Mouse (Mus musculus) limb, embryonic 11.5 days (tissue): ENCODE results near the gene Rac3. TPM values are rescaled to one million over a fixed set of nuclear protein-coding genes. Genes with fewer than 3 reads are reported as not detected.

Experiments
- ATAC-seq: fragments of 200-750 bp; cut with Nextera tagmentation; 2 replicates; pipeline ENCODE4 v1.8.0; 2017; ENCODE audit warnings: low read depth; ENCODE audit not compliant: insufficient number of reproducible peaks, low FRiP score, low TSS enrichment
- DNase-seq: peaks from one replicate; pipeline ENCODE4 v3.0.0-alpha.2; 2015; ENCODE audit warnings: low spot score
- H3K27ac ChIP-seq: fragments of 300-500 bp; sonication (generic); replicated peaks from 2 replicates; pipeline ENCODE4 v1.5.1; 2014; ENCODE audit warnings: low read depth, mild to moderate bottlenecking, low read length
- H3K27me3 ChIP-seq: fragments of 300-500 bp; sonication (generic); 2 replicates; pipeline ENCODE4 v1.6.1; 2014; ENCODE audit warnings: mild to moderate bottlenecking, low read length, mixed read lengths; ENCODE audit not compliant: control insufficient read depth, insufficient read depth
- H3K36me3 ChIP-seq: fragments of 300-500 bp; sonication (generic); 2 replicates; pipeline ENCODE4 v1.6.1; 2014; ENCODE audit warnings: mild to moderate bottlenecking, low read length, moderate library complexity, mixed read lengths; ENCODE audit not compliant: control insufficient read depth, insufficient read depth
- H3K4me1 ChIP-seq: fragments of 300-500 bp; sonication (generic); 2 replicates; pipeline ENCODE4 v1.6.1; 2014; ENCODE audit warnings: low read length, mixed read lengths; ENCODE audit not compliant: control insufficient read depth, insufficient read depth
- H3K4me2 ChIP-seq: fragments of 300-500 bp; sonication (generic); 2 replicates; pipeline ENCODE4 v1.6.1; 2014; ENCODE audit warnings: low read depth, mild to moderate bottlenecking, moderate library complexity; ENCODE audit not compliant: severe bottlenecking
- H3K4me3 ChIP-seq: fragments of 300-500 bp; sonication (generic); 2 replicates; pipeline ENCODE4 v1.5.1; 2014; ENCODE audit warnings: low read depth, low read length
- H3K9ac ChIP-seq: fragments of 300-500 bp; sonication (generic); 2 replicates; pipeline ENCODE4 v1.6.1; 2014; ENCODE audit warnings: mild to moderate bottlenecking, low read length
- H3K9me3 ChIP-seq: fragments of 300-500 bp; sonication (generic); 2 replicates; pipeline ENCODE4 v1.6.1; 2016; ENCODE audit warnings: low read length; ENCODE audit not compliant: control insufficient read depth
- WGBS: fragments of 180-500 bp; shearing (Covaris S2); extraction: QIAGEN DNeasy Blood & Tissue Kit; methylation state at CpG from one replicate; pipeline ENCODE4 v1.1.7; 2014; 5-methylcytosine and 5-hydroxymethylcytosine counted together
- polyA plus RNA-seq: library from polyadenylated mRNA; unstranded; fragments of >200 nt; fragmentation: Nextera tagmentation; extraction: Ambion mirVana; gene quantifications from 2 replicates; pipeline ENCODE4 v1.2.1, GENCODE M21; 2014

The Rac3 gene
- polyA plus RNA-seq, 1 experiment from 2014 or later = 12.8 TPM

- Histone ChIP-seq H3K27me3 (no peaks in the 10 kb centered on the region), H3K4me2 (no peak overlapping the region), H3K36me3 (peaks cover 16% of the 10 kb centered on the region; the same call in 1 of the 2 replicates), H3K27ac (no peak overlapping the region), H3K9me3 (no peaks in the 10 kb centered on the region), H3K9ac (no peak overlapping the region), H3K4me1 (peaks cover 22% of the 10 kb centered on the region), H3K4me3 (no peak overlapping the region)
- 90% methylated on average over 9 of the region's 9 CpGs for WGBS
- DNase-seq = no peak
- ATAC-seq = no peak
These were observed 2.0 kb upstream of the Rac3 start for GRCm38 (mm10) chr11:120719242-120719641.

DNA sequence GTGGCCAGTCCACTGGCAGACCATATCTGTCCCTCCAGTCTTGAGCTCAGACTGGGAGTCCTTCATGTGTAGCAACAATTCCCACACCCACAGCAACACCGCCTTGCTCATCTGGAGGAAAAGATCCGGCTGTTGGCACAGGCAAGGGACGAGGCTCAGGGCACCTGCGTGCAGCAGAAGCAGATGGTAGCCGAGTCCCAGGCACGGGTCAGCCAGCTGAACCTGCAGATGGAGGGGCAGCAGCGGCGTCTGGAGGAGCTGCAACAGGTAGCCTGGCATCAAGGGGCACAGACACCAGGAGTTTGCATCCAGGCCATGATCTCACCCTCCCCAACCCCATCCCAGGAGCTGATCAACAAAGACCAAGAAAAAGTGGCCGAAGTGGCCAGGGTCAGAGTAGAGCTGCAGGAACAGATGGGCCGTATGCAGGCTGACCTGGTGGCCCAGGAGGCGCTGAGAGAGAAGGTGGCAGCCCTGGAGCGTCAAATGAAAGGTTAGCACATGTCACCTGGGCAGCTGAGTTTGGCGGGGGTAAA is 1.4 kb upstream of the Rac3 start:
- ATAC-seq = no peak
- WGBS = 86% methylated on average over 13 of the region's 13 CpGs
- H3K9me3 ChIP-seq = no peaks in the 10 kb centered on the region
- no peak for DNase-seq
- no peak overlapping the region for H3K4me2 ChIP-seq
- no peak overlapping the region for H3K27ac ChIP-seq
- no peaks in the 10 kb centered on the region for H3K27me3 ChIP-seq
- H3K9ac ChIP-seq = no peak overlapping the region
- H3K4me1 ChIP-seq = peaks cover 16% of the 10 kb centered on the region; the same call in 1 of the 2 replicates
- peaks cover 16% of the 10 kb centered on the region; the same call in 1 of the 2 replicates for H3K36me3 ChIP-seq
- H3K4me3 ChIP-seq = no peak overlapping the region

- Histone ChIP-seq H3K27ac (no peak overlapping the region), H3K9me3 (no peaks in the 10 kb centered on the region), H3K4me2 (peak overlapping the region; percentile 97), H3K27me3 (no peaks in the 10 kb centered on the region), H3K4me3 (peak overlapping the region; percentile 58; the same call in 1 of the 2 replicates), H3K36me3 (peaks cover 14% of the 10 kb centered on the region; the same call in 1 of the 2 replicates), H3K4me1 (peaks cover 16% of the 10 kb centered on the region; the same call in 1 of the 2 replicates), H3K9ac (peak overlapping the region; percentile 56)
- peak; percentile 97 for DNase-seq
- no peak for ATAC-seq
- WGBS = 13% methylated on average over 17 of the region's 17 CpGs
These were observed 820 bp upstream of the Rac3 start for GRCm38 (mm10) chr11:120720450-120720849.

DNA sequence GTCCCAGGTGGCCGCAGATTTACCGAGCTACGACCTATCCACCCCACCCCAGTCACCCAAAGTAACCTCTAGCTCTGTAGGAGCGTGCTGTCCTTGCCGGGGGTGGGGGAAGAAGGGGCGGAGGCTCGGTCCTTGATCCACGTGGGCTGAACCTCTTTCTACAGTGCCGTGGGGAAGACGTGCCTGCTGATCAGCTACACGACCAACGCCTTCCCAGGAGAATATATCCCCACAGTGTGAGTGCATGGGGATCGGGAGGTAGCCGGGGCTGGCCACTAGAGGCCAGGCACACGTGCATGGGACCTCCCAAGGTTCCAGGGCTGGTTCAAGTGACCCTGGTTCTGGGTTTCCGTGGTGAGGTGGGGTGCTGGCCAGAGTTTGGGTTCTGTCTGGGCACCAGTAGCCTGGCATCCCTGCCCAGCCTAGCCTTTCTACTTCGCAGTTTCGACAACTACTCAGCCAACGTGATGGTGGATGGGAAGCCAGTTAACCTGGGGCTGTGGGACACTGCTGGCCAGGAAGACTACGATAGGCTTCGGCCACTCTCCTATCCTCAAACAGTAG is 879 bp downstream of the Rac3 start:
- H3K9me3 ChIP-seq = no peaks in the 10 kb centered on the region
- H3K36me3 ChIP-seq = peaks cover 10% of the 10 kb centered on the region; the same call in 1 of the 2 replicates
- WGBS = 21% methylated on average over 21 of the region's 21 CpGs
- peaks cover 16% of the 10 kb centered on the region; the same call in 1 of the 2 replicates for H3K4me1 ChIP-seq
- H3K27ac ChIP-seq = no peak overlapping the region
- DNase-seq (no peak), ATAC-seq (no peak; the same call in 1 of the 2 replicates)
- peak overlapping the region; percentile 97 for H3K4me2 ChIP-seq
- peak overlapping the region; percentile 76 for H3K9ac ChIP-seq
- peak overlapping the region; percentile 58 for H3K4me3 ChIP-seq
- no peaks in the 10 kb centered on the region for H3K27me3 ChIP-seq

DNA sequence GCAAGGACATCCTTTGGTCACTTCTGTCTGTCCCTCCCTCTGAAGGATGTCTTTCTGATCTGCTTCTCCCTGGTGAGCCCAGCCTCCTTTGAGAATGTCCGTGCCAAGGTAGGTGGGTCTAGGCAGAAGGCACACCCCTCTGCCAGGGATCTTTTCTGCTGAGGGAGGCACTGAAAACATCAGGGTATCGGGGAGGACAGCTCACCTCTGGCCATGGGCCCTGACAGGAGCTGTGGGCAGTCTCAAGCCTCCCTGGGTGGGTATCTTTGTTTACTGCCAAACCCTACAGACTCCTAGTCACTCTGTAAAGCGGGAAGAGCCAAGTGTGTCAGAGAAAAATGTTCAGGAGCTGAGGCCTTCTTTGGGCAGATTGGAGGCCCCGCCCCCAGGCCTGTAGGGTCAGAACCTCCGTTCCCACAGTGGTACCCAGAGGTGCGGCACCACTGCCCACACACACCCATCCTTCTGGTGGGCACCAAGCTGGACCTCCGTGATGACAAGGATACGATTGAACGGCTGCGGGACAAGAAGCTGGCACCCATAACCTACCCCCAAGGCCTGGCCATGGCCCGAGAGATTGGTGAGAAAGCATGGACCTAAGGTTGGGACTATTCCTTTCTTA is 1.6 kb downstream of the Rac3 start:
- 91% methylated on average over 11 of the region's 11 CpGs for WGBS
- Histone ChIP-seq H3K27me3 (no peaks in the 10 kb centered on the region), H3K36me3 (peaks cover 7% of the 10 kb centered on the region; the same call in 1 of the 2 replicates), H3K27ac (no peak overlapping the region), H3K4me2 (0 out of 2 replicates have a peak overlapping the region, but pooled peaks have one; percentile 12), H3K9me3 (no peaks in the 10 kb centered on the region), H3K4me1 (peaks cover 16% of the 10 kb centered on the region; the same call in 1 of the 2 replicates), H3K9ac (no peak overlapping the region), H3K4me3 (no peak overlapping the region)
- DNase-seq = no peak
- no peak for ATAC-seq

- Histone ChIP-seq H3K36me3 (peaks cover 1% of the 10 kb centered on the region; the same call in 1 of the 2 replicates), H3K27ac (no peak overlapping the region), H3K9me3 (no peaks in the 10 kb centered on the region), H3K27me3 (no peaks in the 10 kb centered on the region), H3K4me3 (no peak overlapping the region), H3K4me1 (peaks cover 16% of the 10 kb centered on the region; the same call in 1 of the 2 replicates), H3K4me2 (no peak overlapping the region), H3K9ac (no peak overlapping the region)
- no peak for ATAC-seq
- WGBS = 87% methylated on average over 7 of the region's 7 CpGs
- no peak for DNase-seq
These were observed 2.2 kb downstream of the Rac3 start for GRCm38 (mm10) chr11:120723509-120723908.

DNA sequence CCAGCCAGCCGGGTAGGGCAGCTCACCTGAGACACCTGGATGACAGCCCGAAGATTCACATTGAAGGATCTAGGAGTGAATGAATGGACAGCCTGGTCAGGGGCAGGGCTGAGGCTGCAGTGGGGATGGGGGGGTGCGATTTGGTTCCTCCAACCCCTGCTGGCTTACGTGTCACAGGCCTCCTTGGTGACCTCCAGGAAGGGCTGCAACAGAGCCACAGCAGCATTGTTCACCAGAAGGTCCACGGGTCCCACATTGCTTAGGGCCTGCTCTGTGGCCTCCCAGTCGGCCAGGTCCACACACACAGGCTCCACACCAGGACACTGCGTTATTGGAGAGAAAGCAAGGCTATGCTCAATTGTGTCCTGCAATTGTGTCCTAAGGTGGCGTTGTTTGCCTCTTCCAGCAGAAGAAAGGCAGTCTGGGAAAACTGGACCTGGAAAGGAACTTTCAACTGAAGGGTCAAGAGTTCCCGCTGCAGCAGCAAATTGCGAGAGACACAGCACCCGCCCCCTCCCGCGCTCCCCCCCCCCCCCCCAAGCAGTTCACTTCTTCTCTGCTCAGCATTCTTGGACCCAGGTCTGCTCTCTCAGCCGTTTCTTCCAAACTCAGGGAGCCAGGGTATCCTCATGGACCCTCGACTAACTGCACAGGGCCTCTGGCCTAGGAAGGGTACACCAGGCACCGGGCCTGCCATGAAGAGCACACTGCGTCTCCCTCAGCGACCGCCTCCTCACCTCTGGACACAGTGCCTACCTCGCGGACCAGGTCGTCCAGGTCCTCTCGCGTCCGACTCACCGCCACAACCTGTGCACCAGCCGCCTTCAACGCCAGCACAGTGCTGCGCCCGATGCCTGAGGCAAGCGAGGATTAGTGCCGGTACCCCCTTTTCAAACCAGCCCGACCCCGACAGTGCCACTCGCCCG is 5.2 kb downstream of the Rac3 start:
- H3K27me3 ChIP-seq = no peaks in the 10 kb centered on the region
- ATAC-seq = peak; percentile 23
- peaks cover 12% of the 10 kb centered on the region; the same call in 1 of the 2 replicates for H3K4me1 ChIP-seq
- H3K4me2 ChIP-seq = peak overlapping the region; percentile 77
- no peak for DNase-seq
- H3K9me3 ChIP-seq = no peaks in the 10 kb centered on the region
- H3K9ac ChIP-seq = 0 out of 2 replicates have a peak overlapping the region, but pooled peaks have one; percentile 48
- peak overlapping the region; percentile 50 for H3K4me3 ChIP-seq
- no peak overlapping the region for H3K27ac ChIP-seq
- 18% methylated on average over 36 of the region's 36 CpGs for WGBS
- H3K36me3 ChIP-seq = no peaks in the 10 kb centered on the region

GRCm38 (mm10) chr11:120727169-120727527 is 5.9 kb downstream of the Rac3 start, which contains the start of gene Dcxr:
Gene Dcxr (minus strand): TSS chr11:120727281.
- H3K27ac ChIP-seq = no peak within 1 kb of the TSS
- ATAC-seq (peak; percentile 85), DNase-seq (peak; percentile 87)
- H3K4me2 ChIP-seq = peak within 1 kb of the TSS; percentile 77
- H3K4me1 ChIP-seq = peaks cover 7% of the 10 kb centered on the region; the same call in 1 of the 2 replicates
- under 1% methylated on average over 14 of the region's 14 CpGs for WGBS
- H3K27me3 ChIP-seq = no peaks in the 10 kb centered on the region
- peak within 1 kb of the TSS; percentile 50 for H3K4me3 ChIP-seq
- no peaks in the 10 kb centered on the region for H3K36me3 ChIP-seq
- no peaks in the 10 kb centered on the region for H3K9me3 ChIP-seq
- H3K9ac ChIP-seq = 0 out of 2 replicates have a peak within 1 kb of the TSS, but pooled peaks have one; percentile 48
